Mouse (Mus musculus): Measurements from ENCODE around the gene Sln. TPM values are rescaled to one million over a fixed set of nuclear protein-coding genes. Genes with fewer than 3 reads are reported as not detected.

Gene Sln
- polyA plus RNA-seq, 1 experiment from 2014 or later = 8.6 TPM

- Histone ChIP-seq H3K4me1 (ENCODE audit: insufficient read depth, low read depth, low read length) (no peaks in the 10 kb centered on the region), H3K9ac (replicated peaks; ENCODE audit: low read depth) (no peak overlapping the region), H3K36me3 (ENCODE audit: insufficient read depth, low read length) (no peaks in the 10 kb centered on the region), H3K9me3 (ENCODE audit: low read length) (no peaks in the 10 kb centered on the region), H3K4me2 (replicated peaks; ENCODE audit: low read depth, low read length) (no peak overlapping the region), H3K4me3 (ENCODE audit: low read depth, low read length) (no peak overlapping the region), H3K27ac (ENCODE audit: low read length) (no peak overlapping the region), H3K27me3 (replicated peaks; ENCODE audit: insufficient read depth, low read length) (no peaks in the 10 kb centered on the region)
- DNase-seq (ENCODE audit: low spot score) = no peak
- ATAC-seq = no peak
- TF ChIP-seq CTCF (IDR thresholded peaks at IDR 0.05) = no peak
- no peak for TF ChIP-seq EP300 (IDR thresholded peaks at IDR 0.05)
- WGBS = 92% methylated on average over 23 of the region's 23 CpGs
Observed at GRCm38 (mm10) chr9:53883588-53884280, 33.8 kb downstream of the Sln start.

DNA sequence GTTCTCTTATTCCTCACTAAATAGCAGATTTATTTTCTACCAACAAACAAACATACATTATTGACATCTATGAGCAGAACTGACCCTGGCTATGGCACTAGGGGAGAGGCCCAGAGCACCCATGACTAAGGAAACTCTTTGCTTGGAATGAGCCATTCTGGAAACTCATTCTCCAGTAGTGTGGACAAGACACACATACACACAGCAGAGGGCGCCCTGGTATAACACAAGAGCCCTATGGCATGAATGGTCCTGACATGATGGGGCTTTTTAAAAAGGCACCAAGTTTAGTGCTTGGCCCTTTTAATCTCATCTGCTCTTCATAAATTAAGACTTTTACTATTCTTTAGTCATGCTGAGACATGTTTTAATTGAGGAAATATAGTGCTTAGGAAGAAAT, 40.1 kb downstream of the Sln start:
- ATAC-seq = no peak
- Histone ChIP-seq H3K27me3 (replicated peaks; ENCODE audit: insufficient read depth, low read length) (no peaks in the 10 kb centered on the region), H3K9ac (replicated peaks; ENCODE audit: low read depth) (no peak overlapping the region), H3K4me2 (replicated peaks; ENCODE audit: low read depth, low read length) (no peak overlapping the region), H3K4me3 (ENCODE audit: low read depth, low read length) (no peak overlapping the region), H3K4me1 (ENCODE audit: insufficient read depth, low read depth, low read length) (no peaks in the 10 kb centered on the region), H3K9me3 (ENCODE audit: low read length) (no peaks in the 10 kb centered on the region), H3K27ac (ENCODE audit: low read length) (no peak overlapping the region), H3K36me3 (ENCODE audit: insufficient read depth, low read length) (no peaks in the 10 kb centered on the region)
- DNase-seq (ENCODE audit: low spot score) = peak; percentile 36
- WGBS = 11% methylated on average over 1 of the region's 1 CpGs
- TF ChIP-seq CTCF (IDR thresholded peaks at IDR 0.05) (peak; percentile 66), EP300 (IDR thresholded peaks at IDR 0.05) (no peak)

GRCm38 (mm10) chr9:53895827-53896226, 45.9 kb downstream of the Sln start:
- H3K27ac ChIP-seq (ENCODE audit: low read length) = no peak overlapping the region
- DNase-seq (ENCODE audit: low spot score) (no peak), ATAC-seq (no peak)
- WGBS = 68% methylated on average over 7 of the region's 7 CpGs
- no peaks in the 10 kb centered on the region for H3K4me1 ChIP-seq (ENCODE audit: insufficient read depth, low read depth, low read length)
- TF ChIP-seq CTCF (IDR thresholded peaks at IDR 0.05) = no peak
- no peak for TF ChIP-seq EP300 (IDR thresholded peaks at IDR 0.05)
- no peak overlapping the region for H3K4me2 ChIP-seq (replicated peaks; ENCODE audit: low read depth, low read length)
- no peaks in the 10 kb centered on the region for H3K27me3 ChIP-seq (replicated peaks; ENCODE audit: insufficient read depth, low read length)
- no peak overlapping the region for H3K4me3 ChIP-seq (ENCODE audit: low read depth, low read length)
- H3K9me3 ChIP-seq (ENCODE audit: low read length) = no peaks in the 10 kb centered on the region
- H3K9ac ChIP-seq (replicated peaks; ENCODE audit: low read depth) = no peak overlapping the region
- no peaks in the 10 kb centered on the region for H3K36me3 ChIP-seq (ENCODE audit: insufficient read depth, low read length)

DNA sequence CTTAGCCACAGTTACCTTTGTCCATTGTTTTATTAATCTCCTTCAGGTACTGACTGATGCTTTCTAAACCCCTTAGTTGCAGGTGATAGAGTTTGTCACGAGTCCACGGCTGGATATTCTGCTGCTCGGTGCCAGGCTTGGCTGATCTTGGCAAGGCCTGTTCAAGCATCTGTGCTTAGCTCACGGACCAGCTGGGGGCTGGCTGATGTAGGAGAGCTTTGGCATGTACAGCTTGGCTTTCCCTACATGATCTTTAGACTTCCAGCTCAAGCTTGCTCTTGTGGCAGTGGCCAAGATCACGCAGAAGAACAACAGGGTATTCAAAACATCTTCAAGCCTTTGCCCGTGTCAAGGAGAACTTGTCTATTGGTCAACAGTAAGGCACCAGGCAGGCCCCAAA, 49.9 kb downstream of the Sln start:
- H3K4me1 ChIP-seq (ENCODE audit: insufficient read depth, low read depth, low read length) = no peaks in the 10 kb centered on the region
- no peaks in the 10 kb centered on the region for H3K27me3 ChIP-seq (replicated peaks; ENCODE audit: insufficient read depth, low read length)
- DNase-seq (ENCODE audit: low spot score) (no peak), ATAC-seq (no peak)
- no peak overlapping the region for H3K9ac ChIP-seq (replicated peaks; ENCODE audit: low read depth)
- H3K9me3 ChIP-seq (ENCODE audit: low read length) = no peaks in the 10 kb centered on the region
- H3K4me3 ChIP-seq (ENCODE audit: low read depth, low read length) = no peak overlapping the region
- no peaks in the 10 kb centered on the region for H3K36me3 ChIP-seq (ENCODE audit: insufficient read depth, low read length)
- 79% methylated on average over 6 of the region's 6 CpGs for WGBS
- H3K27ac ChIP-seq (ENCODE audit: low read length) = no peak overlapping the region
- TF ChIP-seq CTCF (IDR thresholded peaks at IDR 0.05) (no peak), EP300 (IDR thresholded peaks at IDR 0.05) (no peak)
- no peak overlapping the region for H3K4me2 ChIP-seq (replicated peaks; ENCODE audit: low read depth, low read length)

DNA sequence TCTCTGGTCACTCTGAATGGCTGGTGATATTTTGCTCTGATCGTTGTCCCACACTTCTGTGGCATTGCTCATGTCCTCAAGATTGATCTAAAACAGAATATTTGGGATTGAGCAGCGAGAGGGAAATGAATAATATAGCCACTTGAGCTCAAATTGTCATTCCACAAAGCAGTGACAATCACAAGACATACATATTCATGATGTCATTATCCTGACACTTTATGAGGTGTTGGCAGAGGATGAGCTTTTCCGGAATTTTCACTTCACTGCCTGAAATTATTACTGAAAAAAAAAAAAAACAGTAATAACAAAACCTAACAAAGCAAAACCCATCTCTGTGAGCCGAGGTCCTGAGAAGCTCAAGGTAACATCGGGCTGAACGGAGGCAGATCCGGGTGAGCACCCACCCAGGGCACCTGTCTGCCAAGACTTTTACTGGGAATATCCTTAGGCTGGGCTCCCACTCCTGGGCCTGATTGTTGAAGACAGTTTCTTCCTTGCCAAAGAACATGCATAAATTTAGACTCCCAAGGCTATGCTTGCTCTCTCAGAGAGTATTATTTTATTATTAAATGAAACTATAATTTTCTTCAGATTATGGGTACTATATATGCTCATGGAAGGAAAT, 53.4 kb downstream of the Sln start:
- H3K9me3 ChIP-seq (ENCODE audit: low read length) = no peaks in the 10 kb centered on the region
- H3K9ac ChIP-seq (replicated peaks; ENCODE audit: low read depth) = no peak overlapping the region
- no peak overlapping the region for H3K4me3 ChIP-seq (ENCODE audit: low read depth, low read length)
- no peak overlapping the region for H3K27ac ChIP-seq (ENCODE audit: low read length)
- H3K27me3 ChIP-seq (replicated peaks; ENCODE audit: insufficient read depth, low read length) = no peaks in the 10 kb centered on the region
- TF ChIP-seq CTCF (IDR thresholded peaks at IDR 0.05) = no peak
- TF ChIP-seq EP300 (IDR thresholded peaks at IDR 0.05) = no peak
- 81% methylated on average over 7 of the region's 7 CpGs for WGBS
- DNase-seq (ENCODE audit: low spot score) = no peak
- ATAC-seq = no peak
- no peak overlapping the region for H3K4me2 ChIP-seq (replicated peaks; ENCODE audit: low read depth, low read length)
- no peaks in the 10 kb centered on the region for H3K36me3 ChIP-seq (ENCODE audit: insufficient read depth, low read length)
- no peaks in the 10 kb centered on the region for H3K4me1 ChIP-seq (ENCODE audit: insufficient read depth, low read depth, low read length)

Other genes starting within 250 kb of the Sln start
- gene Acat1, start 239.8 kb upstream of the Sln start, polyA plus RNA-seq (2015; fragmentation: Nextera tagmentation; extraction: Ambion mirVana) = 65.7 and 66.6 TPM in 2 replicates
- 24.2 and 25.2 TPM in 2 replicates for gene Cul5, start 180.2 kb upstream of the Sln start, polyA plus RNA-seq (2015; fragmentation: Nextera tagmentation; extraction: Ambion mirVana)
- gene Rab39, start 143.9 kb upstream of the Sln start, polyA plus RNA-seq (2015; fragmentation: Nextera tagmentation; extraction: Ambion mirVana) = 0.29 and 0.33 TPM in 2 replicates
- gene Slc35f2, start 78.6 kb upstream of the Sln start, polyA plus RNA-seq (2015; fragmentation: Nextera tagmentation; extraction: Ambion mirVana) = 1.2 TPM in 2 replicates
- 1.2 and 1.8 TPM in 2 replicates for gene Elmod1, start 125.1 kb downstream of the Sln start, polyA plus RNA-seq (2015; fragmentation: Nextera tagmentation; extraction: Ambion mirVana)
- gene Tnfaip8l3, start 218.2 kb downstream of the Sln start, polyA plus RNA-seq (2015; fragmentation: Nextera tagmentation; extraction: Ambion mirVana) = 1.3 and 1.7 TPM in 2 replicates

Measured in lung, postnatal 0 days (tissue).